Mouse (Mus musculus): ENCODE measurements around the gene Cyth1.

Gene Cyth1

DNA sequence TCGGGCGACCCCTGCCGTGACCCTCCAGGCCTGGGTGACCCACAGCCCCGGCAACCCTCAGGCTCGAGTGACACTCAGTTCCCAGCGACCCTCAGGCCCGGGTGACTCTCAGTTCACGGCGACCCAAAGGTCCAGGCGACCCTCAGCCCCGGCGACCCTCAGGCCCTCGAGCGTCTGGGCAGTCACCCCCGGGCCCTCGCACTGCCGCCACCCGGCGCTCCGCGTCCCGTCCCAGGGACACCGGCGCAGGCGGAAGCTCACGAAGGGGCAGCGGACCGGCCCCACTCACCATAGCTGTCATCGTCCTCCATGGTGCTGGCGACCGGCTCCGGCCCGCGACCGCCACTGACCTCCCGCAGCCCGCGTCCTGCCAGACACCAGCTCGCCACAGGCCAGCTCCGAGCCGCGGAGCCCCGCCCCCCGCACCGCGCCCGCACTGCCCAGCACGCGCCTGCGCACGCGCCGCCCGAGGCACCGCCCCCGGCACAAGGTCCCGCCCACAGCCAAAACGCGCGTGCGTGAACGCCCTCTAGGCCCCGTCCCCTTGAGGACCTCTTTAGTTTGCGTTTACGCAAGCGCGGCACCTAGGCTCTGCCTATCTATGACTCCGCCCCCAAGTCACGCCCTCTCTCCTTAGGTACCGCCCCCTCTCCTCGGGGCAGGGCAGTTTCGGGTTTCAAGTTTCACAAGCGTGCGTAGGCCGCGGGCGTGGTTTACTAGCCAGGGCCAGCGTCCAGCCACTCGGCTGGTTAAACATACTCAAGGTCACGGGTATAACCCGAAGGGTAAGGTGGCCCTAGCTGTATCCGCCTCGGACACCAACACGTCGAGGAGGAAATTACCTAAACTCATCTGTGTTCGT lies at the start of gene Cyth1:
Cyth1 (minus strand) TSS at position 443 of the 862 bp plus-strand sequence.
- DNase-seq (ENCODE audit: low read depth, low spot score), result peak; percentile 97

- DNase-seq (ENCODE audit: low read depth, low spot score), result no peak
Observed at GRCm38 (mm10) chr11:118297967-118298366, 49.6 kb upstream of the Cyth1 start.

DNA sequence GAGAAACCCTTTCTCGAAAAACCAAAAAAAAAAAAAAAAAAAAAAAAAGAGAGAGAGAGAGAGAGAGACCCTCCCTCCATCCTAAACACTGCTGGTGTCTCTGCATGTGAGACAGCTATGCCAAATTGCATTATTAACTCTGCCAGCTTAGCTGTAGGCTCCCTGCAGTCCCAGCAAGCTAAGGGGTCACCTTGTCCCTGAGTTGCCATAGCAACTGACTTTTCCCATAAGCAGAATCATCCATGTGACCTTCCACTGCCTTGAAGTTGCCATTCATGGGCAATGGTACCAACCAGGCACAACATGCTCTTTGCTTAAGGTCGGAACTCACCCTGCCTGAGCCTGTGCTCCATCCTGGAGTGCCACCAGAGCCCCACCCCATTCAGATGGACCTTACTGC lies 46.6 kb upstream of the Cyth1 start:
- DNase-seq (ENCODE audit: low read depth, low spot score), result no peak

- DNase-seq (ENCODE audit: low read depth, low spot score), result no peak
Observed at GRCm38 (mm10) chr11:118292671-118293070, 44.3 kb upstream of the Cyth1 start.

- DNase-seq (ENCODE audit: low read depth, low spot score), result peak; percentile 100
Observed at GRCm38 (mm10) chr11:118289999-118290889, 41.9 kb upstream of the Cyth1 start, which contains the start of gene Usp36. Usp36 (minus strand) TSS chr11:118290244.

DNA sequence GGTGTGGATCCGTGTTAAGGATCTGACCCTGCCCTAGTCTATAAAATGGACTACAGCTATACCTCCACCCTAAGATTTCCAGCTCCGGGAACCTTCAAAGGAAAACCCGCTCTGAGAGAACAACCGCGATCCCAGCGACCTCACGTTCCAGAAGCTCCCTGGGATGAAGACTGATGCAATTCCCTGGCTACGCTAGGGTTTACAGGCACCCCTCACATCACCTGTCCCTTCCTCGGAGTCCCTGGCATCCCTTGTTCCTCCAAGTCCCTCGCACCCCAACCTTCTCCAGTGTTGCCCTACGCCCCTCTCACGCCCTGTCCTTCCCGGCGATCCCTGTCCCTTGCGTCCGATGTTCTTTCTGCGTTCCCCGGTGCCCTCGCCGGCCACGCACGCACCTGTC lies 41.2 kb upstream of the Cyth1 start:
- DNase-seq (ENCODE audit: low read depth, low spot score), result no peak

DNA sequence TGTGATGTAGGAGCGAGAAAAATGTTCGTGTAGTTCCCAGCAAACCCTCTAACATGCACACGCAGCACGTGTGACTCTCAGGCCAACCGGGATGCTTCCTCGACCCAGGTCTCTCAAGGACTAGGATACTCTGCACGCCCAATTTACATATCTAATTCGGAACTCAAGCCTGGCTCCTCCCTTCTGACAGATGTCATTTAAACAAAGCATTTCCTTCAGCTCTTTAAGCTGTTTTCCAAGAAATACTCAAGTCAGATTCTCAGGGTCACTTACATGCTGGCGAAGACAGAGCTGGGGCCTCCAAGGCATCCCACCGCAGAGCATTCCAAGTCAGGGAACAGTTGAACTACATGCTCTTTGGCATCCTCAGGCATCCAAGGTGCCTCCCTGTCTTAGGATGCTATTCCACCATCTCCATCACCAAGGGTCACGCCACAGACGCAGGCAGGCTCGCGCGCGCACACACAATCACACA lies 40.7 kb upstream of the Cyth1 start:
- no peak for DNase-seq (ENCODE audit: low read depth, low spot score)

DNA sequence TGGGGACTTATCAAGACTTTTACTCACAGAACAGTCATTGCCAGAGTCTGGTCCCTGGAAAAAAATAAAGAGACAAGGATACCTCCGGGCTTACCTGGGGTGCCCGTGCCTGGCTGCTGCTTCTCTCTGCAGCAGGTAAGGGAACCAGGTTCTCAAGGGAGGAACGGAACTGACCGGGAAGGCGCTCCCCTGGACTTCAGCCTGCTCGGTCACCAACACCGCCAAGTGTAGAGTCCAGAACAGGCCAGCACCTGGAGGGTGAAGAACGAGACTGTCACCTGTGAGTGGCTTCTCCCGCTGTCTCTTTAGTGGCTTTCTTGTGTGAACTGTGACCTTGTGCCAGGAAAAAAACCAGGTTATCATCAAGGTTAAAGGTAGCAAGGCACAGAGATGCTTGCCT lies 39.2 kb upstream of the Cyth1 start:
- DNase-seq (ENCODE audit: low read depth, low spot score), result no peak

DNA sequence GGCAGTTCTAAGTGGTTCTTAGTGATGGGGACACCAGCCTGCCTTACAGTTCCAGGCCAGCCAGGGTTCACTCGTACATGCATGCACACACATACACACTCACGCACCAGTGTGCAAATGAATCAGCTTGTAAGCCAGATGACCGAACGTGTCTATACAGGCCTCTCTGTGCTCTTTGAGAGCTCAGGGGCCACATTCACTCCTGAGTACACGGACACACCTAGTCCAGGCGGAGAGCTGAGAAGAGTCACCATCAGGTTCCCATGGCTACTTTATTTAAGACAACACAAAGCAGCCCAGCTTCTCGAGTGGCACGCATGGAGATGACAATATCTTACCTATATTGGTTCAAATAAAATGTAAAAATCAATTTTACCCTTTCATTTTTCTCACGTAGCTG lies 38.0 kb upstream of the Cyth1 start:
- no peak for DNase-seq (ENCODE audit: low read depth, low spot score)

- DNase-seq (ENCODE audit: low read depth, low spot score), result no peak
Observed at GRCm38 (mm10) chr11:118285791-118286190, 37.4 kb upstream of the Cyth1 start.

DNA sequence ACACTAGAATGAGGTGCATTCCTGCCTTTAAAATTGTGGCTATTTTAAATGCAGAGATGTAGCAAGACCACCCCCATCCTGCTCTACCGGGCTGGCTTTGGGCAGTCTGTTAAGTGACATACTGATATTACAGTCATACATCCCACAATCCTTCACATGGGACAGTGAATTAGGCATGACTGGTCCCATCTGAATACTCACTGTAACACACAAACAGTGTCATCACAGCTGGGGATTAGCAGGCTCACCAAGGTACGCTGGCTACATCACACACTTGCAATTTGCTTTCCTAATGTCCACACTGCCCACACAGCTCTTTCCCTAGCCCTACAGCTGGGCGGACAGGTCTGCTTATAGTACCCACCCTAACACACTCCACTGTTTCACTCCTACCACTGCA lies 31.8 kb upstream of the Cyth1 start:
- DNase-seq (ENCODE audit: low read depth, low spot score), result no peak

GRCm38 (mm10) chr11:118276328-118276727 lies 27.9 kb upstream of the Cyth1 start:
- DNase-seq (ENCODE audit: low read depth, low spot score), result no peak

- DNase-seq (ENCODE audit: low read depth, low spot score), result no peak
Observed at GRCm38 (mm10) chr11:118275092-118275491, 26.7 kb upstream of the Cyth1 start.

- no peak for DNase-seq (ENCODE audit: low read depth, low spot score)
Observed at GRCm38 (mm10) chr11:118269827-118270226, 21.4 kb upstream of the Cyth1 start.

DNA sequence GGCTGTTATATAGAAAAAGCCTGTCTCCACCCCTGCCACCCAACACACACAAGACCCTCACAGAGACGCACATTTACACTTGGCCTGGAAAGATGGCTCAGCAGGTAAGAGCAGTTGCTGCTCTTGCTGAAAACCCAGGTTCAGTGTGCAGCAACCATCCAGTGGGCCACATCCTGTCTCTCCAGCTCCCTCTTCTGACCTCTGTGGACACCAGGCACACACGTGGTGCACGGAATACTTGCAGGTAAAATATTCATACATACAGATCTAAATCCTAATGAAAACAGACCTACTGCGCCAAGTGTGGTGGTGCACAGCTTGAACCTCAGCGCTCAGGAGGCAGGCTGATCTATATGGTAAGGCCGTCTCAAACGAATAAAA lies 18.3 kb upstream of the Cyth1 start:
- DNase-seq (ENCODE audit: low read depth, low spot score), result no peak

DNA sequence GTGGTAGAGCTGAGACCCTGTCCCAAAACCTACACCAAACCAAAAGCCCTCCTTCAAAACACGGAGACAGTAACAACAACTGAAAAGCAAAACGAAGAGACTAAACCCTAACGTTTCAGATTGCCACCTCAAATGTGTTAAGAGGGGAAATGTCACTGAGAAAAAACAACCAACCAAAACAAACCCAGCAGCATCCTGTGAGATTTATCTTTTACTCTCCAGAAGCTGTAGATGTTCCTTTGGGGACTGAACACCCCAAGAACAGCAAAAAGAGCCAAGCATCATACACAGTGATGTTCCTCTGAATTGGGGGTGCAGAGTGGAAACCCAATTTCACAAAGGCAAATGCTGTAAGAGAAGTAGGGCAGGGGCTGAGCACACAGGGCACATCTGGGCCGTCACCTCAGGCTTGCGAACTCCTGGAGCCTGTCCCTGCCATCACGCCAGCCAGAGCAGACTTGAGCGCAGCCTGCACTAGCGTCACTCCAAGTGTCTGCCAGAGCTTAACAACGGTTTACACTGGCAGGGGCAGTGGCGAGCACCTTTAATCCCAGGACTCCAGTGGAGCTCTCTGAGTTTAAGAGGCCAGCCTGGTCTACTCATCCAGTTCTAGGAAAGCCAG lies 17.8 kb upstream of the Cyth1 start:
- no peak for DNase-seq (ENCODE audit: low read depth, low spot score)

DNA sequence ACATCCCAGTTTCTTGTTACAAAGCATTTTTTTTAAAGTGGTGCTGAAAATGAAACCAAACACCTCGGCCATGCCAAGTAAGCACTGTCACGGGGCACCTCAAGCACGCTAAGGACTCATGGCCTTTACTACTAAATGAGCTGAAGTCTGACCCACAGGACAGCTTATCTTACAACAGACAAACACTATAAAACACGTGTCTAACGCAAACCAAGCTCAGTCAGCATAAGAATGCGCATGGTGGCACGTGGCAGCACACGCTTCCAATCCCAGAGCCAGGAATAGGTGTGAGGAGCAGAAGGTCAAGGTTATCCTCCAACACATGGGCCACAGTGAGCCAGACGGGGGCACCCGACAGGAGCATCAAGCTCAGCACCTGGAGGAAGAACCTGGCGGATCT lies 17.2 kb upstream of the Cyth1 start:
- DNase-seq (ENCODE audit: low read depth, low spot score), result no peak

GRCm38 (mm10) chr11:118263146-118263545 lies 14.8 kb upstream of the Cyth1 start:
- DNase-seq (ENCODE audit: low read depth, low spot score), result no peak

DNA sequence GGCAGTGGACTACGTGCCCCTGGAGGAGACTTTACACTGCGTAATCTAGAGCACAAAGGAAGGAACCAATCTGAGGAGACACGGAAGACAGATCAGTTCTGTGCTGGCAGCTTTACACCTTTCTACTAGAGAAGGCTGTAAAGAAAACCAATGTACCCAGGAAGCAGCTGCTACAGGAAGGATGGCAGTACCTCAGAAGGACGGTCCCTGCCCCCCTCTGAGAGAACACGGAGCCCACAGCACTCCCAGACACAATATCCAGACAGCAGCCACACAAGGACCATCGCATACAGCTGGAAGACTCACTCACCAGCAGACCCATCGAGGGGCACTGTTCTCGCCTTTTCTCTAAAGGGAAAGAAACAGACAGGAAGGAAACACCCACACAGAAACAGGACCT lies 11.7 kb upstream of the Cyth1 start:
- no peak for DNase-seq (ENCODE audit: low read depth, low spot score)

- no peak for DNase-seq (ENCODE audit: low read depth, low spot score)
Observed at GRCm38 (mm10) chr11:118259580-118259979, 11.2 kb upstream of the Cyth1 start.

- DNase-seq (ENCODE audit: low read depth, low spot score), result no peak
Observed at GRCm38 (mm10) chr11:118256371-118256770, 8.0 kb upstream of the Cyth1 start.

Data from telencephalon, adult 2 months (tissue).